Mouse (Mus musculus): ENCODE results near the gene Bcl7c.

GRCm38 (mm10) chr7:127656946-127657345 is 51.8 kb downstream of the Bcl7c start:
- peak; percentile 60 for TF ChIP-seq CTCF (IDR thresholded peaks at IDR 0.05; ENCODE audit: insufficient read depth, low read length)
- no peak for TF ChIP-seq POLR2A (IDR thresholded peaks at IDR 0.05; ENCODE audit: borderline replicate concordance, extremely low read depth, low read depth, low read length)

Data from lung, adult 2 months (tissue).